Mouse (Mus musculus) stomach, postnatal 0 days (tissue): ENCODE data around the gene Ctsl.

Experiments used
- CTCF ChIP-seq: IDR thresholded peaks from 2 replicates; pipeline ENCODE4 v1.5.1; 2016; ENCODE audit warnings: antibody characterized with exemption, low read depth, mild to moderate bottlenecking, moderate library complexity
- EP300 ChIP-seq: optimal IDR thresholded peaks from 2 replicates; pipeline ENCODE3; 2016; ENCODE audit warnings: antibody characterized with exemption

- TF ChIP-seq EP300 (no peak), CTCF (no peak)
Measured at GRCm38 (mm10) chr13:64402951-64403460, 32.3 kb upstream of the Ctsl start.
